Mouse (Mus musculus) midbrain, embryonic 13.5 days (tissue): ENCODE measurements at regions not wholly inside any gene's neighbourhood (a gene's known extent, or its start where the extent isn't known, plus 50 kb on each side); places are given as distances from the start of the nearest gene placed in this dataset.

Source experiments
- ATAC-seq: fragments of 200-750 bp; cut with Nextera tagmentation; 2 replicates; pipeline ENCODE4 v1.8.0; 2017; ENCODE audit warnings: mild to moderate bottlenecking, moderate TSS enrichment, moderate library complexity
- H3K27ac ChIP-seq: fragments of 300-500 bp; sonication (generic); 2 replicates; pipeline ENCODE4 v1.5.1; 2015; ENCODE audit warnings: inconsistent platforms, mild to moderate bottlenecking, moderate library complexity
- H3K27me3 ChIP-seq: fragments of 300-500 bp; sonication (generic); 2 replicates; pipeline ENCODE4 v1.6.1; 2015; ENCODE audit warnings: mild to moderate bottlenecking, inconsistent platforms
- H3K36me3 ChIP-seq: fragments of 300-500 bp; sonication (generic); 2 replicates; pipeline ENCODE4 v1.6.1; 2015; ENCODE audit warnings: mild to moderate bottlenecking, inconsistent platforms
- H3K4me1 ChIP-seq: fragments of 300-500 bp; sonication (generic); replicated peaks from 2 replicates; pipeline ENCODE4 v1.6.1; 2015; ENCODE audit warnings: inconsistent platforms
- H3K4me2 ChIP-seq: fragments of 300-500 bp; sonication (generic); replicated peaks from 2 replicates; pipeline ENCODE4 v1.6.1; 2015; ENCODE audit warnings: moderate library complexity, mild to moderate bottlenecking, inconsistent platforms
- H3K4me3 ChIP-seq: fragments of 300-500 bp; sonication (generic); replicated peaks from 2 replicates; pipeline ENCODE4 v1.5.1; 2015; ENCODE audit warnings: mild to moderate bottlenecking, inconsistent platforms
- H3K9ac ChIP-seq: fragments of 300-500 bp; sonication (generic); replicated peaks from 2 replicates; pipeline ENCODE4 v1.6.1; 2015; ENCODE audit warnings: mild to moderate bottlenecking, inconsistent platforms
- H3K9me3 ChIP-seq: fragments of 300-500 bp; sonication (generic); 2 replicates; pipeline ENCODE4 v1.6.1; 2016; ENCODE audit warnings: mild to moderate bottlenecking, inconsistent platforms
- WGBS: fragments of 180-500 bp; shearing (Covaris S2); methylation state at CpG from one replicate; pipeline ENCODE4 v1.1.7; 2015; 5-methylcytosine and 5-hydroxymethylcytosine counted together

DNA sequence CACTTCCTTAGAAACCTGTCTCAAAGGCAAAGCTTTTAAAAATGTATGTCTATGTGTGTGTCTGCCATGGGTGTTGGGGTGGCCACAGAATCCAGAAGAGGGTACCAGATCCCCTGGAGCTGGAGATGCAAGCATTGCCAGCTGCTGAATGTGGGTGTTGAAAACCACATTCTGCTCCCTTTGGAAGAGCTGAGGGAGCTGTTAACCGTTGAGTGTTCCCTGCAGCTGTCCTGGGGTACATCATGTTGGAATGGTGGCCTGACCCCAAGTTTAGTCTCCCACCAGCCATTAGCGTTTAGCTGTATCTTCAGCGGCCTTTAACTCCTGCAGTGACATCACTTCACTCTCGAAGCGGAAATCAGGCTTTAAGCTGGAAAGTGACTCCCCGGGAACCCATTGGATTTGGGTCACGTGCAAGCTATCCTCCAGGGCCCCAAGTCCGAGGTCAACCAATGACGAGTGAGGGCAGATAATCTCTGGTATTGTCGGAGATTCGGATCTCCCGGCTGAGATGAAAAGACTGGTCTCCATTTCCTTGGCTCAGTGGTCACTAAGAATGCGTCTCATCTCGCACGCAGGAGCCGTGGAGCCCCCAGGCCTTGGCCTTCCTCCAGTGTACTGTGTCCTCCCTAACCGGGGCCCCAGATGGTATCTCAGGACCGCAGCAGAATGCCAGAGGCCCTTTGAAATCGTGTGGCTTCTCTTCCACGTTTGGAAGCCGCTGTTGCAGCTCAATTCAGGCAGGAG, 412.9 kb upstream of the Tbx3 start:
- 0 out of 2 replicates have a peak overlapping the region, but pooled peaks have one; percentile 21 for H3K4me2 ChIP-seq

DNA sequence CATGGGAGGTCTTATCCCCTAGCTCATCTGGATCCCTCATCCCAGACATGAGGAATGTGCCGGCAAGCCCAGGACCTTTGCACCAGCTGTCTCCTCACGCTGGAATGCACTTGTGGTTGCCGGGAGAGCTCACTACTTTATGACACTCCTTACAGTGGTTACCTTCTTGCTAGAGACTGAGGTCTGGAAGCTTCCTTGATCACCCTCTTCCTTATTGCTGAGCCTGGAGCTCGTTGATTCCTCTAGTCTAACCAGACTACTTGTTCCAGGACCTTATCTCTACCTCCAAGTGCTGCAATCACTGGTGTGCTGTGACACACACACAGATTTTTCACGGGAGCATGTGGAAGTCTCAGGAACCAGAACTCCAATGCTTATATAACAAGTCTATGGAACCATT, 411.6 kb upstream of the Tbx3 start:
- H3K4me3 ChIP-seq = no peak overlapping the region
- ATAC-seq = no peak
- peaks cover 6% of the 10 kb centered on the region for H3K4me1 ChIP-seq
- no peaks in the 10 kb centered on the region for H3K36me3 ChIP-seq
- H3K27me3 ChIP-seq = 0 out of 2 replicates have a peak, but pooled peaks cover 2% of the 10 kb centered on the region
- no peak overlapping the region for H3K27ac ChIP-seq
- H3K4me2 ChIP-seq = no peak overlapping the region
- H3K9ac ChIP-seq = no peak overlapping the region
- WGBS = 90% methylated on average over 5 of the region's 5 CpGs
- H3K9me3 ChIP-seq = no peaks in the 10 kb centered on the region

More for the DNA sequence above, 412.9 kb upstream of the Tbx3 start:
- no peaks in the 10 kb centered on the region for H3K9me3 ChIP-seq
- H3K4me3 ChIP-seq = no peak overlapping the region
- H3K27ac ChIP-seq = no peak overlapping the region
- no peaks in the 10 kb centered on the region for H3K36me3 ChIP-seq
- ATAC-seq = no peak
- 0 out of 2 replicates have a peak, but pooled peaks cover 2% of the 10 kb centered on the region for H3K27me3 ChIP-seq
- WGBS = 16% methylated on average over 21 of the region's 21 CpGs
- H3K9ac ChIP-seq = no peak overlapping the region
- H3K4me1 ChIP-seq = peaks cover 6% of the 10 kb centered on the region

- Histone ChIP-seq H3K36me3 (no peaks in the 10 kb centered on the region), H3K9me3 (no peaks in the 10 kb centered on the region), H3K4me2 (no peak overlapping the region), H3K4me1 (no peaks in the 10 kb centered on the region), H3K4me3 (no peak overlapping the region), H3K27me3 (no peaks in the 10 kb centered on the region), H3K9ac (no peak overlapping the region), H3K27ac (no peak overlapping the region)
- 73% methylated on average over 20 of the region's 20 CpGs for WGBS
- ATAC-seq = no peak
Observed at GRCm38 (mm10) chr5:119265149-119265890, 405.1 kb upstream of the Tbx3 start.

DNA sequence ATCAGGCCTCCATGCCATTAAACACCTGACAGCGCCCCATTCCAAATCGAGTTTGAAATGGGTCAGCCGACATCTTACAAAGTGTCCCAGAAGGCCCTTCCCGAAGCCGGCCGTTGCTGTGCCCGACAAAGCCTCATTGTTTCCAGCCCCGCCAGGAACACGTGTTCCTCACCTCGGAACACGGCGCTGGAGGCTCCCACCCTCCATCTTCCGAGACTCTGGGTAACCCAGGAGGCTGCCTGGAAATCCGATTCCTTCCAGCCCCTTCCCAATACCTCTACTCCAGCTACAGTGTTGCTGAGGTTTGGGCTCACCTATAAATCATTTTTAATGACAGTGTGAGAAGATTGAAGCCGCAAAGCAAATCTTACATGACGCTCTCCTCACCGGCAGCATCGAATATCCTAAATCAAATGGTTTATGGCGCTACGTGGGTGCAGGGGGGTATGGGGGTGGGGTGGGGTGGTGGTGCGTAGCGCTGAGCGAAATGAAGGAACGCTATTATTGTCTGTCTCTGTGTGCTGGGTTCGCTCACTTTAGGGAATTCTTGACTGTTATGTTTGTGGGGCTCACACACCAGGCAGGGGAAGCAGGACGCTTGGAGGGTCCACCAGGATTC, 399.1 kb upstream of the Tbx3 start:
- H3K4me1 ChIP-seq = no peaks in the 10 kb centered on the region
- 88% methylated on average over 26 of the region's 26 CpGs for WGBS
- no peak overlapping the region for H3K4me2 ChIP-seq
- no peak overlapping the region for H3K27ac ChIP-seq
- H3K4me3 ChIP-seq = no peak overlapping the region
- no peaks in the 10 kb centered on the region for H3K36me3 ChIP-seq
- H3K27me3 ChIP-seq = no peaks in the 10 kb centered on the region
- H3K9ac ChIP-seq = no peak overlapping the region
- ATAC-seq = no peak
- no peaks in the 10 kb centered on the region for H3K9me3 ChIP-seq

GRCm38 (mm10) chr5:119273203-119273602, 397.3 kb upstream of the Tbx3 start:
- Histone ChIP-seq H3K27me3 (no peaks in the 10 kb centered on the region), H3K9me3 (no peaks in the 10 kb centered on the region), H3K4me3 (no peak overlapping the region), H3K4me1 (no peaks in the 10 kb centered on the region), H3K27ac (no peak overlapping the region), H3K9ac (no peak overlapping the region), H3K4me2 (no peak overlapping the region), H3K36me3 (no peaks in the 10 kb centered on the region)
- WGBS = 83% methylated on average over 7 of the region's 7 CpGs
- no peak for ATAC-seq

GRCm38 (mm10) chr5:119273615-119274014, 396.9 kb upstream of the Tbx3 start:
- ATAC-seq = no peak
- H3K4me1 ChIP-seq = no peaks in the 10 kb centered on the region
- no peaks in the 10 kb centered on the region for H3K27me3 ChIP-seq
- H3K36me3 ChIP-seq = no peaks in the 10 kb centered on the region
- H3K27ac ChIP-seq = no peak overlapping the region
- H3K4me2 ChIP-seq = no peak overlapping the region
- no peak overlapping the region for H3K4me3 ChIP-seq
- WGBS = 93% methylated on average over 3 of the region's 3 CpGs
- H3K9me3 ChIP-seq = no peaks in the 10 kb centered on the region
- no peak overlapping the region for H3K9ac ChIP-seq

DNA sequence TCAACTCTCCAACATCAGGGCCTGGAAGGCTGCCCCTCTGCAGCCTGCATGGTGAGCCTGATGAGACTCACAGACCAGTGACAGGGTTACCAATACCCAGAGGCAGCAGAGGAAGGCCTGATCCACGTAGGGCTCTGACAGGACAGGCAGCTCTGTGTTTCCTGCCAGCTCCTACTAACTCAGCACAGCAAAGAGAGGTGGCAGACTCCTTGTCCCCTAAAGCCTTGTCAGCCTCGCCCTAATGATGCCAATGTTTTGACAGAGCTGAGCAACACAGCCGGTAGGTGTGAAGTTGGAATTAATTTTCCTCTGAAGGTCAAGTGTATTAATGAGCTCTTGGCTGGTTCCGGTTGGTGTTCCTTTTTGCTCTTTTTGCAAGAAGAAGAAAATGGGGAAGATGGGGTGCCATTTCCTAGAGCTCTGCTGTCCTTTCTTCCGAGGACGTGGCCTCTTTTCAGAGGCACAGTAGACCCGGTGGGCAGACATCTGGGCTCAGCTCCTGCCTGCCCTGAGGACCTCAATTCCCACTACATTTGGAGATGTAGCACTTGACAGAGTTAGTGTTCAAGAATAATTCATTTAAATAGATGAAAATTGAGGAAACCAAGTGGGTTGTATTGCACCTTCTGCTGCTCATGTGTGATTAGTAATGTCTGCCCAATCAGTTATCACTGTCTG, 395.5 kb upstream of the Tbx3 start:
- Histone ChIP-seq H3K4me3 (no peak overlapping the region), H3K9ac (no peak overlapping the region), H3K27ac (no peak overlapping the region), H3K4me1 (no peaks in the 10 kb centered on the region), H3K4me2 (no peak overlapping the region), H3K36me3 (no peaks in the 10 kb centered on the region), H3K9me3 (no peaks in the 10 kb centered on the region), H3K27me3 (no peaks in the 10 kb centered on the region)
- WGBS = 82% methylated on average over 7 of the region's 7 CpGs
- no peak for ATAC-seq

- no peak for ATAC-seq
Observed at GRCm38 (mm10) chr5:119280146-119280545, 390.3 kb upstream of the Tbx3 start.

DNA sequence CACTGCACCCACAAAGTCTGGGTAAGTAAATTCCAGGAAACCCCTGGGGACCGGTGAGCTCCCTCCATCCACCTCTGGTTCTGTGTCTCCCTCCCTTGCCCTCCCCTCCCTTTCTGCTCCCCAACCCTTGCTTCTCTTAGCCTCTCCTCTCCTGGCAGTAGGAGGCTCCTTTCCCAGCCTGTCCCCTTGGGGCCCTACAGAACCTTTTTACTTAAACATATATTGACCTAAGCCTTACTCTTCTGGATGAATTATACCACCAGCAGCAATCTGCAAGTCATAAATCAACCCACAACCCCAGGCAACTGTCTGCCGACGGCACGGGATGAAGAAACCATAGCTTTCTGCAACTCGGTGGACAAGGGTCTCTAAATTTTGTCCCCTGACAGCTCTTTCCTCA, 380.7 kb upstream of the Tbx3 start:
- ATAC-seq = no peak
- Histone ChIP-seq H3K4me1 (no peaks in the 10 kb centered on the region), H3K4me3 (no peak overlapping the region), H3K36me3 (no peaks in the 10 kb centered on the region), H3K9ac (no peak overlapping the region), H3K27ac (no peak overlapping the region), H3K27me3 (no peaks in the 10 kb centered on the region), H3K9me3 (peaks cover 2% of the 10 kb centered on the region; the same call in 1 of the 2 replicates), H3K4me2 (no peak overlapping the region)
- 92% methylated on average over 5 of the region's 5 CpGs for WGBS

More at GRCm38 (mm10) chr5:119280146-119280545, 390.3 kb upstream of the Tbx3 start:
- 91% methylated on average over 6 of the region's 6 CpGs for WGBS
- Histone ChIP-seq H3K4me2 (no peak overlapping the region), H3K4me3 (no peak overlapping the region), H3K36me3 (no peaks in the 10 kb centered on the region), H3K27me3 (no peaks in the 10 kb centered on the region), H3K9ac (no peak overlapping the region), H3K4me1 (no peaks in the 10 kb centered on the region), H3K27ac (no peak overlapping the region), H3K9me3 (no peaks in the 10 kb centered on the region)

DNA sequence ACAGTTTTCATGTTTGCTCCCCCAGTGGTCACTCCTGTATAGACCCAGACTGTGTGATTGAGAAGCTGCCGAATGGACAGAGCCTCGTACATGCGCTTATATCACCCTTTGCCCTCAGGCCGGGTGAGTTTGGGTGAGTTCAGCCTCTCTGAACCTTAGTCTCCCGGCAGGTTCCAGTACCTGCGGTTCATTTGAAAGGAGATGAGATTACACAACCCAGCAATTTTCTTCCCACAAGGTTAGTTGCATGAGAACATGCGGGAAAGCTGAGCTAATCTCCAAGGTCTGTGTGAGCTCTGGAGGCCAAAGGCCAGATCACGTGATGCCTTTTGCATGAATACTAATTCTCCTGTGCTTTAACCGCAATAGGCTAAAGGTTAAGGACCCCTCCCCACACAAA, 378.1 kb upstream of the Tbx3 start:
- no peak overlapping the region for H3K27ac ChIP-seq
- peaks cover 3% of the 10 kb centered on the region; the same call in 1 of the 2 replicates for H3K27me3 ChIP-seq
- no peak overlapping the region for H3K9ac ChIP-seq
- no peaks in the 10 kb centered on the region for H3K36me3 ChIP-seq
- no peaks in the 10 kb centered on the region; the same call in 1 of the 2 replicates for H3K4me1 ChIP-seq
- no peak overlapping the region for H3K4me2 ChIP-seq
- ATAC-seq = no peak
- no peak overlapping the region for H3K4me3 ChIP-seq
- peaks cover 2% of the 10 kb centered on the region; the same call in 1 of the 2 replicates for H3K9me3 ChIP-seq
- 79% methylated on average over 9 of the region's 9 CpGs for WGBS

- Histone ChIP-seq H3K36me3 (no peaks in the 10 kb centered on the region), H3K9ac (no peak overlapping the region), H3K27ac (no peak overlapping the region), H3K4me3 (no peak overlapping the region), H3K4me1 (no peaks in the 10 kb centered on the region; the same call in 1 of the 2 replicates), H3K9me3 (peaks cover 2% of the 10 kb centered on the region; the same call in 1 of the 2 replicates), H3K4me2 (no peak overlapping the region), H3K27me3 (peaks cover 3% of the 10 kb centered on the region; the same call in 1 of the 2 replicates)
- 92% methylated on average over 1 of the region's 1 CpGs for WGBS
- ATAC-seq = no peak
Observed at GRCm38 (mm10) chr5:119292889-119293288, 377.6 kb upstream of the Tbx3 start.
